Mouse (Mus musculus) lung, adult 18-20 months (tissue): ENCODE measurements at regions not wholly inside any gene's neighbourhood (a gene's known extent, or its start where the extent isn't known, plus 50 kb on each side); places are given as distances from the start of the nearest gene placed in this dataset.

Experiments used
- DNase-seq, 2 experiments: peaks; one replicate each; pipeline ENCODE4 v3.0.0; 2022; ENCODE audit warnings: mixed read lengths in 2 of 2

DNA sequence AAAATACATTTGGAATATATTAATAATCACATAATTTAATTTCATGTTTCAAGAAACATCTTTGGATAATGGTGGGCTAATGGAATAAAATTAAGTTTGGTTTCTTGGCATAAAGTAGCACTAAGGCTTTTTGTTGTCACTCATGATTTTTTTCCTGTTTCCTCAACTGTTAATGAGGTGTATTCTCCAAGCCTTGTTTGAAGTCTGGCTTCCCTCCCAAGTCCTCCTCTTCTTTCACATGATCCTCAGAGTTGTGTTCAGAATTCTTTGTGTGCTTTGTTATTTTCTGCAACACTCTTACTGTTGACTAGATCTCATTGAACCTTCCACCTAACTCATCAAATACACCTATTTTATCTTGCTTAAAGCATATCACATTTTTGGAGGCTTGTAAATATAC lies 221.6 kb upstream of the Zeb2 start:
- no peak for DNase-seq

DNA sequence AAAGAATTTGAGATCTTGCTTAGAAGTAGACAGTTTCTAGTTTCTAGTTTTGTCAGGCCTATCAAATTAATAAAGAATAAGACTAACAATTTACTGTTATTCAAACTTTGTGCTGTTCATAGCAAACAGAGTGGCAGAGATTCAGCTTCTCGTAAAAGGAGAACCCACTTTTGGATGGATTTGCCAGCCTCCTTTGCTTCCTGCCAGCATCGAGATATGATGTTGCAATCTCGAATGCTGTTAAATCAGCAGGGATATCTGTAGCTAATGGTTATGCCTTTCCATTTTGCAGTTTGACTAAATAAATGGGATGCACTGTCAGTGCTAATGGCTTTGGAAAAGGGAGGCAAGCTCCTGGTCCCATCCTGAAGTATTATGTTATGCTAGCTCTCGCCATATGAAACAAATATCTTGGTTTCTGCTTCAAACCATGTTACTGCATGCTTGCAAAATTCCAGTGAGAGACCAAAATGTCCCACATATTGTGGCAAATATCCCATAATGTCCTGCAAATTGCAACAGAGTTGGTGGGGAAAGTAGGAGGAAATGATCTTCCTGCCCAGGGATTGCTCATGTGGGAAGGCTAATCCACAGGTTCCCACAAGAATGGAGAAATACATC lies 199.9 kb upstream of the Zeb2 start:
- DNase-seq: peak in 1 of 2 experiments; percentile 3

DNA sequence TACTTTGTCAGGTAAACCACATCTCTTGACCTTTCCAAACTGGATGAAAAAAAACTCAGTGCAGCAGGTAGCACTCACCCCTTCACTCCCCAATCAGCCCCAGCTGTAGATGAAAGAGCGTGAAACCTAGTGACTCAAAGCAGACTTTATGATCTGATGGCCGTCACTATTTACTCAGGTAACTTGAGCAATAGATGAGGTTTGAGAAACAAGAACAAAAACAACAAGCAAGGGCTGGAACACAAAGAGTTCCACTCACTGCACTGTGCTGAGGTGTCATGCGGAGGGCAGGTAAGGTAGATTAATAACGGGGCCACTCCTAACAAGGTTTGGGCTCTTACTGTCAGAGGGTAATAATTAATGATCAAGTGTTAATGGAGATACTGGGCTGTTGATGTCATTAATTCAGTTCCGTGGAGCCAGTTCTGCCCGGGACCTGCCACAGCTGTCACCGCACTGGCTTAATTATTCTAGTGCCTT lies 170.4 kb upstream of the Zeb2 start:
- DNase-seq: no peak

DNA sequence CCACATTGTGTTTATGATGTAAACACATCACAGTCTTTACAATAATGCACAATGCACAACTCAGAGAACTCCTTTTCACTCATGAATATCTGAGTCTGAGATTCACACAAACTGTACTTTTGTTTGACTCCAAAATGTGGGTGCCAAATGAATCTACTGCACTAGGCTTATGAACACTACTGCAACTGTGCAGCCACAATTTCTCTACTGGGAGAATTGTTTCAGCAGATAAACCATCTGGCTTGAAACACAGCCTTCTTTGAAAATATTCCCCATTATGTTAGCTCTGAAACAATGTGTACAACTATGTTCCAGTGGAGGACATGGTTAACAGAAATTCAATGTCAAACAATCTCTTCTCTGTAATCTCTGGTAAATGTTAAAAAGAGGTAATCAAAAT lies 166.6 kb upstream of the Zeb2 start:
- DNase-seq: no peak

DNA sequence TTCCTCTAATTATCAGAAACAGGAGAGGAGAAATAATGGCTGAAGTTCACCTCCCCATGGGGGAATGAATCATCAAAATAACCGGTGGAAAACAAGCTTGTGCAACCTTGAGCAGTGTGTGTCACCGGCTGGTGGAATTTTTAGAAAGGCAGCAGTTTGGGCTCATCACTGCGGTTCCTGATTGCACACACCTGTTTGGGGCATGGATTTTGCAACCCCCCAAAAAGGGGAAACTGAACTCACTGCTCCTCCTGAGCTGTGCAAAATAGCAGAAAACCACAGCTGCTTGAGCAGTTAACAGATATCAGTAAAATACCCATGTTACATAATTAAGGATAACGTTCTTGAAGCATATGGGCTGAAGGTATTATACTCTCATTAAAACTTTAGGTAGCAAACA lies 162.3 kb upstream of the Zeb2 start:
- peak; percentile 46 to 57 for DNase-seq

DNA sequence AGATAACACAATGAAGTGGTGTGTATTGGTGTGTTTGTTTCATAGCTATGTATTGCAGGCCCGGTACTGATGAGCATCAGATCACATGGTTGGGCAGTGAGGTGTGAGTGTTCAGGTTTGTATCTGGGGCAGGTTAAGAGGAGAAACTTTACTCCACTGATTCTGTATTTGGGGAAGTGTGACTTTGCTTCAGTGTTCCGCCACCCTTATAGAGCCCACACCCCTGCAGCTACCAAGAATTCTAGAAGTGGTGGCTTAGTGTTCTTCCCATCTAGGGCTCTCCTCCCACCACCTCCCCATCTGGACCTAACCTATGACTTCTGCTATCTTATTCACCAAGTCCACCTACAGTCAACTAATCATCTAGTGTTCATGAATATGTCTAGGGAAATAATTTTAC lies 160.4 kb upstream of the Zeb2 start:
- DNase-seq: peak in 1 of 2 experiments; percentile 15

DNA sequence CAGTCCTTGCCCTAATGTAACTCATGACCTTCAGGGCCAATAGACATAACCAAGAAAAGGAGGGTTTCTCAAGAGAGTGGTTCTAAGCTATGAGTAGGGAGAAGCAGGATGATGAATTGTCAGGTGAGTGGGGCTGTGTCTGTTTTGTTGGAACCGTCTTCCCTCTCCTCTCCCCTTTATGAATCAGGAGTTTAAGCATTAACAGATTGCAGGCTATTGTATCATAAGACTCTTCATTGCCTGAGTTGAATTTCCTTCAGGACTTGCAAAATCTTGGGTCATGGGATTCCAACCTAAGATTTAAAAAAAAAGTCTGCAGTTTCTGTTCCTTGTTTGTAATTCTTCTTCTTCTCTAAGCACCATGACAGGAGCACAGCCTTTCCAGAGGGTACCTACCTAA lies 159.5 kb upstream of the Zeb2 start:
- DNase-seq: no peak

DNA sequence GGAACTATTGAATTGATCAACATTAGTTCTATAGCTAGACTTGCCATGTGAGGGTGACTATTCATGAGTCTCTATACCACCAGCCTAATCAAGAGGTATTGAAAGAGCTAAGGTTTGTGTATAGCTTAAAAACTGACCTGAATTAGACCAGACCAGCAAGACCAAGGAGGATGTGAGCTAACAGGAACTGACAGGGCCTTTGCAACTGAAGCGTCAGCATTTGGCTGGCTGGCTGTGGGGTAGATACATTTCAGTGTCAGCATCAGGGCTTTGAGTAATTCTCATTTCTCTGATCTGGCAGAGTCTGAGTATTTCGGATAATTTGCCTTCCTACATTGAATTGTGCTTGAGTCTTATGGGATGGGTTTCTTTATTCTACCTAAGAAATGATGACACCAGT lies 152.8 kb upstream of the Zeb2 start:
- no peak for DNase-seq

DNA sequence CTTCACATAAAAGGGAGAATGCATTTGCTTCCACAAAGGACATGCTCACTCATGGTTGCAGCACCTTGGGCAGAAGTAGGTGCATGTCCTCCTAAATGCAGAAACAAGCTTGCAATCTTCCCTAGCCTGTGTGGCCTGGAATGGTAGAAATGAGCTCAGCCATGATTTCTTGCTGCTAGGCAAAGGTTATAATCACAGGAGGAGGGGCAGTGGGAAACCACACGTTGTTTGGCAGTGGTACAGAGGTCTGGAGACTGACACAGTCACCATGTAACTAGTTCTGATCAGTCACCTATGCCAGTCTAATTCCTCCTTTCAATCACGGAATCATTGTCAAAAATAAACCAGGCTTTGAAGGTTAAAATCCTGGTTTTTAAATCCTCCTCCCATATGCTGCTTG lies 148.6 kb upstream of the Zeb2 start:
- DNase-seq: no peak

DNA sequence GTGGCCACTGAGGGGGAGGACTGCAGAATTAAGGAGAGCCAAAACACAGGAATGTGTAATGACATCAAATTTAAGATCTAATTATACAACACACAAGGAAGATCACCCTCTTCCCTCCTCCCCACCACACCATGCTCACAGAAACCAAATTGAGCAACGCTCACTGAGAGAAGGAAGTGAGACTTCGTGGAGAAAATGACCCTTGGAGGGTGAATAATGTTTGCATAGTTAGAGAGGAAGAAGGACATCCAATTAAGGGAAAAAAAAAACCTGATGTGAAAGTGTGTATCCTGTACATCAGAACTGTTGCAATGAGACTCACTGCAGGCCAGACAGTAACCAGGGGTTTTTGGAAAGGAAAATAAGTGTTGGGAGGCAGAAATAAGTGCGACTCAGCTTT lies 144.8 kb upstream of the Zeb2 start:
- peak in 1 of 2 experiments; percentile 25 for DNase-seq

DNA sequence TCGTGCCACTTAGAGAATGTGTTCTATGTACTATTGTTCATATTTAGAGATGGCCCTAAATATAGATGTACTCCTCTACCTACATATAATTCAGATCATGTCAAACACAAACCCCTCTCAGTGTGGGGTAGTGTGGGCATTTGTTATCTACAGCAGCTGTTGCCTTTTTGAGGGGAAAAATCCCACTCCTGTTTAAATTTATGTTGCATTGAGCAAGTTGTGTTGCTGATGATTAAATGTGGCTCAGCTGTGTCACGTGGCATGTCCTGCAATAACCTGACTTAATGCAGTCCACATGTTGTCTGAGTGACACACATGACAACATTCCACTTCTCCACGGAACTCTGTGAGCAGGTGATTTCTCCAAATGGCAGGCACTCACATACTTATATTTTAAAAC lies 141.7 kb upstream of the Zeb2 start:
- no peak for DNase-seq

DNA sequence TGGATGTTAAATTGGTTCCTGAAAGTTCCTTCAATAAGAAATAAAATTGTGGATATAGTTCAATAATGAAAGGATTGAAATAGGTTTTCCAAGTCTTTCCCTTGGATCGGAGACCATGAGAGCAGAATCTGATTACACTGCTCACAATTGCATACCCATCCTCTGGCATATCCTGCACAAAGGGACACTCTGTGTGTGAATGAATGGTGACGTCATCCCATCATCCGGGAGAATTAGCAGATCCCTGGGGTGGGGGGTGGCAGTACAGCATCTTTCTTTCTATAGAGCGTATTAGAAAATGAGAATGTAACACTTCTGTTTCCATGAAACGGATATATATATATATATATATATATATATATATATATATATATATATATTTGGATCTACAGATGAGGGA lies 139.2 kb upstream of the Zeb2 start:
- DNase-seq: no peak

DNA sequence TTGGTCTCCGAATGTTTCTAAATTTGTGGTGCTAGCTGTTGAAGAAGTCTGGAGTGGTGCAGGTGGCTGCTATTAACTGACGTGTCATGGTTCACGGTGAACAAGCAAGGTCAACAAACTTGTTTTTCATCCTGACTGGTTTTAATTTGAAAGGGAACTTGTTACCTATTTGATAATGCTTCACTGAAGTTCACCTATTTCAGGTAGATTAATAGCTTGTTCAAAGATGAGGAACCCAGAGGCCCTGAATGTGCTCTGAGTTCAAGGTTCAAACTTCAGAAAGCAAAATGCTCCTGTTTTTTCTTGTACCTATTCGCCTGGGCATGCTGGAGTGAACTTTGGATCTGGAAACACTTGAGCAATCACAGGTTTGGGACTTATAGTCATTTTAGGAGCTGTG lies 136.7 kb upstream of the Zeb2 start:
- no peak for DNase-seq

DNA sequence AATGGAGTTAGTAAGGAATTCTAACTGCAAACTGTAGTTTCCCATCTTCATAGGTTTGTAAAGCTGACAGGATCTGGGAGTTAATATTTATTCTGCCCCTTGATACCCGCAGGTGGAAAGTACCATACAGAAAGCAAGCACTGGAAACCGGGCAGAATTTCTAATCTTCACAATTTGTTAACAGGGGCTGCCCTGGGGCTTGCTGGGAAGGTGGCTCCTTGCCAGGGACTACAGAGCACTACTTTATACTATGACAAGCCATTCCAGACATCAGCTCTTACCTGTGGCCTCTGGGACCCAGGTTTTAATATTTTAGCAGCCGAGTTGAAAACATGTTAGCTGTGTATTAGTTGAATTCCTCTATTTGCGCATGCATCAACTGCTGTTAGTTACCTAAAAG lies 135.1 kb upstream of the Zeb2 start:
- DNase-seq: no peak

DNA sequence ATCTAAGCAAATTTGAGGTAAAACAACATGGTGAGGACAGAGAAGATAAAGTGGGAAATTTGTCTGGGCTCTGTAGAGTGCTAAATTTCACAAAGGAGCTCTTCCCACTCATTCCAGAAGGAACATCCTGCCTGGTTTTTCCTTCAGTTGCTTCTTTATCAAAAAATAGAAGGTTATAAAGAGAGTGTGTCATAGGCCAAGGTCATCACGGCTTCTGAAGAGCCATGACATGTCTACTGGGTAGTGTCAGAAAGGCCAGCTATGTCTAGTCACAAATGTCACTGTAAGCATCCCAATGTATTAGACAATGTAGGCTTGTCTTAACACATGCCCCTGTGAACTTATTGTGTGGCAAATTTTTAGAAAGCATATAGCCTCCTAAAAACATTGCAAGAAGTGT lies 132.5 kb upstream of the Zeb2 start:
- DNase-seq: no peak

DNA sequence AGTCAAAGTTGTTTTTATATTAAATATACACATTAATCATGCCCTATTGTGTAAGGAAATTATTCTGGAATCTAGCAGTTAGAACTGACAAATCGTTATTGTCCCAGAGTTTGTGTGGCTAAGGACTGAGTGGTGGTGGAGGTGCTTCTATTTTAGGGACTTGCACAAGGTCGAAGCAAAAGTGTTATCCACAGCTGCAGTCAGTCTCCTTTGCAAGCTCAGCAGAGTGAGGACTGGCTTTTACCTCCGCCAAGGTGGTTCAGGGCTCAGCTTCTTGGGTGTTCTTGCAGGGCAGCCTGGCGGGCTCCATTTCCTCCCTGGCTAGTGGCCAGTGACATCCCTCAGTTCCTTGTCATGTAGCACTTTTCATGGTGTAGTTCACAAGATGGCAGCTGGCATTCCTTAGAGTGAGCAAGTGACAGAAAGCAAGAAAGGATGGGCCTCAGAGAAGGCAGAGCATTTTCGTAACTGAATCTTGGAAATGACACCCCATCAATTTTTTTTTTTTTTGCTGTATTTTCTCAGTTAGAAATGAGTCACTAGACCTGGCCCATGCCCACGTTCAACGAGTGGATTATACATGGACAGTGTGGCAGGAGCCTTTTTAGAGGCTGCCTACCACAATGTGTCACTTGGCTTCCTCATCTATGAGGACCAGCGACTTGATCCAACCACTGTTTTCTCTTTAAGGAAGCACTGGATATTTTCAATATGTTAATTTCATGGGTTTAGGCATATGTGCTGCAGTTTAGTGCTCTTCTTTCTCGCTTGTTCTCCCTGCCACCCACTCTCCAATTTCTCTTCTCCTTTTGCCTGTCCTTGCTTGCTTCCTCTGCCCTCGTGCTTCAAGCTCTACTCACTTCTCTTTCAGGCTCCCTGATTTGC lies 129.1 kb upstream of the Zeb2 start:
- peak; percentile 14 to 39 for DNase-seq

DNA sequence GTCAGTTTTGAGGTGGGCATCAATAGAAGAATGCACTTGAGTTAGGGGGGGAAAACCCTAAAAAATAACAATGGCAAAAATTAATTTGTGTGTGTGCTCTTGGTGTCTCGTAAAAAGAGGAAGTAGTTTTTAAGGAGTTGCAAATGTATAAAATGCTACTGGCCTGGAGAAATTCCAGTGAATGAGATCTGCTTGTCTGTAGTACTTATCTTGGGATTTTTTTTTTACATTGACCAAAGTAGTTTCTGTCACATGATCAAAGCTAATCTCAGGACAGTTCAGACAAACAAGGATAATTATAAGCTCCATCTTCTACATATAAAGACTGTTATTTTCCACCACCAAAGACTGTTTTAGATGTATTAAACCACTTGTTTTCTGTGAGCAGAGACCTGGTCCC lies 128.3 kb upstream of the Zeb2 start:
- no peak for DNase-seq

DNA sequence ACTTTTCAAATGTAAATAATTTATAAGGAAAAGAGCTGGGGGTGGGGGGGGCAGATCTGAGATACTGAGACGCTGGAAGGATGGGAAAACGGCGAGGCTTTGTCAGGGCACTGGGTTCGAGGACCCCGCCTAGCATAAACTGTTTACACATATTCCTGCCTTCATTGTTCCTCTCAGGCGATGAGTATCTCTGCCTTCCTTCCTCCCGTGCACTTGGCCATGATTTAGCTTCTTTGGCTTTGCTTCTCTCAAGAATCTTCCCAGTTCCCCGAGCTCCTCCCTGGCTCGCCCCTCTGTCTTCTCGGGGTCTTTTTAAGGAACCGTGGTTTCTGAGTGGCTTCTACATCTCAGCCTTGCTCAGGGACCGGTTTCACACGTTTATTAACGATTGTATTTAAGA lies 127.3 kb upstream of the Zeb2 start:
- DNase-seq: peak; percentile 31 to 54

DNA sequence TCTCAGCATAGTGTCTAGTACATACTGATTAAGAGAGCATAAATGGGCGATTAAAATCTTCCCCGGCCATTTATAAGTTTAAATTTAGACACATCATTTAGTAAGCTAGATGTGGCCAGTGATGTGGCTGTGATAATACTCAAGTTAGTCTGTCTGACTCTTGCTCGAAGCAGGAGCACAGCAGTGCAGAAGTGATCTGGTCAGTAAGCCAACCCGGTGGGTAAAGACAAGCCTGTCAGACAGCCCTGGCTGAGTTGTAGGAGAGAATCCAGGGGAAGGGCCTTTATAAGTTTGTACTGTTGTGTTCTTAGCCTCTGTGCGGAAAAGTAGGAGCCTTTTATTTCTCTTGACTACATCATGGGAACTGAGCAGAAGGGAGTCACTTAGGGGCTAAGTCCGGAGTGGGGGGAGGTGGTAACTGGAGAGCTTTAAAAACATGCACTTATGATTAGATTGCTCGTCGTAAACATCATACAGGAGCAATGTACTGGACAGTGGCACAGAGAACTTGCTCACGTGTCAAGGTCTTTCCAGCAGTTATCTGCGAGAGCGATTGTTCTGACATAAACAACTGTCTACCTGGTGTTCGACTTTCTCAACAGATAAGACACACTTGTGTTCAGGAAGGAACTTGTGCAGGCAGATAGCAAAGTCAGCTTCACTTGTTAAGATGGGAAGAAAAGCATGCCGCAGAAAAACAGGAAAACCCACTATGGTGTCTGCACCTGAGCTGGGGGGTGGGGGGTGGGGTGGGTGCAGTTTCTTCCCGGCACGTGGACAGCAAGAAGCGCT lies 122.5 kb upstream of the Zeb2 start:
- peak in 1 of 2 experiments; percentile 8 for DNase-seq

DNA sequence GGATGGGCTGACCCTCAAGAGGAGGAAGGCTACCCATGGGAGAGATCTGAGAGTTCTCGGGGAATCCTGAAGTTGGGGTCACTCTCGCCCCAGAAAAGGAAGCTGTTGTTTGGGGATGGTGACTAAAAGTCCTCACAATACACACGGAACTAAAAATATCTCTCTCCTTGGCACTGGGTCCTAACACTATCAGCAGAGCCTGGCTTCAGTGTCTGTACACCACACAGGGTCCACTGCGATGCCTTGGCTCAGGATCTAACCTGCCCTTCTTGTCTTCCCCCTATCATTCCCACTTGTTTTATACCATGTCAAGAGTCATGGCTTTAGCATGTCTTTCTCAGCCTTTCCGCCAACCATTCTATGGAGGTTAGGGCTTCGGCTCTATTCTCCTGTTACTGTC lies 121.8 kb upstream of the Zeb2 start:
- no peak for DNase-seq

DNA sequence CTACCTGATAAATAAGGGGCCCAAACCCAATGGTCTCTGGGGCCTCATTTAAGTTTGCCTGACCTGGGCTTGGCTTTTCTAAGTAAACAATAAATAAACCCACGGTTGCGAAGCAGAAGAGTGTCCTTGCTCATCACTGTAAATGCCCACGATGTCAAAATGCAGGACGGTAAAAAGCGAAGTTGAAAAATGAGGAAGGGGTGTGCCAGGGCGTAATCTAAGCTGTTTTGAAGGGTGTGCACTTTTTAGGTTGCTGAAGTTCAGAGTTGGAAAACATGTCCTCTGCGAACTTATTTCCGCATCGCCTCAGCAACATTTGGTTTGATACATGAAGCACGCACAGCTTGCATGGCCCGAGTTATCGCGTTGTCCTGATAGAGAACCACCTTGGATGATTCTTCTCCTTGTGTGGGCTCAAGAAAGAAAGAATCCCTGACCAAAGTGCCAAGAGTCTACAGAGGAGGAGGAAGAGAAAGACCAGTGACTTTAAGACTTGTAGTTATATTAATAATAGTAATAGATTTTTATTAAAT lies 119.0 kb upstream of the Zeb2 start:
- DNase-seq: peak; percentile 34

DNA sequence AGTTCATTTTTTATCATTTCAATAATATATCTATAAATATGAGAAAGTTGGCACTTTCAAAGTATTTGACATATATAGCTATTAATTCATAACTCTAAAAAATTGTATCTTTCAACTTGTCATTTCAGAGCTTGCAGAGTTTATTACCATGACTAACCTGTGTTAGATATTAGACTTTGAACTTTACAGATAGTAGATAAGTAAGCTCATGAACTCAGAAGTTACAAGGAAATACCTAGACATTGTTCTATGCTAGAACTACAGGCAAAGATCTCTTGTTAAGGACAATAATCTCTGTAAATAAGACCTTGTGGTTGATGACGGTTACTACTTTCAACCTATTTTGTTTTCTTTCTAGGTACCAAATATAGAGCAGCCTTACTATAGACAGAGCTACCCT lies 117.0 kb upstream of the Zeb2 start:
- DNase-seq: no peak
